ENCODE assay signal across 8 mouse cellular contexts in genomic region chr8:119466105-119466504, GRCm38 (mm10). TPM values are rescaled to one million over a fixed set of nuclear protein-coding genes. Genes with fewer than 3 reads are reported as not detected.
DNase-seq lines count a peak whose midpoint lies in the region; ATAC-seq lines count a peak whose summit lies in the region.

No protein-coding gene starts in this region.

- H3K4me2 ChIP-seq in heart, embryonic 15.5 days: peak overlapping the region; percentile 48

- no peak overlapping the region for H3K9ac ChIP-seq in heart, embryonic 15.5 days

- H3K4me3 ChIP-seq in heart, embryonic 15.5 days: peak overlapping the region; percentile 11; the same call in 1 of the 2 replicates

- no peak for ATAC-seq in heart, embryonic 15.5 days (replicated peaks; ENCODE audit: insufficient number of reproducible peaks, insufficient read depth, low FRiP score, low read depth)

- WGBS in heart, embryonic 15.5 days: 2% methylated on average over 18 of the region's 18 CpGs

- intact Hi-C loops in heart, postnatal 25 days (cut with DNase I): no loop called here
- intact Hi-C loops in left cerebral cortex, postnatal 14 days (cut with DNase I): no loop called here

- H3K9me3 ChIP-seq in heart, embryonic 15.5 days (replicated peaks): no peaks in the 10 kb centered on the region

- peaks cover 43% of the 10 kb centered on the region for H3K27me3 ChIP-seq in heart, embryonic 15.5 days

- H3K4me1 ChIP-seq in heart, embryonic 15.5 days (replicated peaks): peaks cover 19% of the 10 kb centered on the region

- H3K36me3 ChIP-seq in heart, embryonic 15.5 days: no peaks in the 10 kb centered on the region

- no peak for DNase-seq in heart, postnatal 25 days (ENCODE audit: low spot score)
- DNase-seq in ZHBTc4 (ENCODE audit: low read depth, low spot score): peak; percentile 93
- DNase-seq in frontal cortex, postnatal 10 days (ENCODE audit: low spot score in 2 of 2): peak; percentile 71 to 74
- peak; percentile 65 to 89 for DNase-seq in left cerebral cortex, postnatal 14 days (ENCODE audit: low spot score in 2 of 2)
- DNase-seq in retina, embryonic 14.5 days (ENCODE audit: low spot score): peak; percentile 55
- DNase-seq in urinary bladder, adult 2 months (ENCODE audit: low spot score): no peak
- DNase-seq in cerebellum, adult 9-10 months: no peak

- H3K27ac ChIP-seq in heart, embryonic 15.5 days: no peak overlapping the region

RNA-seq across cellular contexts. Expression of gene Necab2, which starts 19.6 kb away (rescaled TPM):
- polyA plus RNA-seq in heart, embryonic 15.5 days (2015; fragmentation: Nextera tagmentation; extraction: Ambion mirVana): 0.16 and 0.20 TPM in 2 replicates
- total RNA-seq in heart, postnatal 25 days (2021): not detected
- 10 to 100 TPM; 42.8 to 60.9 TPM for total RNA-seq in left cerebral cortex, postnatal 14 days (2021)
- polyA plus RNA-seq in urinary bladder, adult 2 months (2012; rRNA removed): 0.08 and 0.12 TPM in 2 replicates

RNA-seq across cellular contexts. Expression of gene Osgin1, which starts 32.2 kb away (rescaled TPM):
- polyA plus RNA-seq in heart, embryonic 15.5 days (2015; fragmentation: Nextera tagmentation; extraction: Ambion mirVana): 0.67 and 1.4 TPM in 2 replicates
- total RNA-seq in heart, postnatal 25 days (2021): 1 to 10 TPM; 3.1 to 5.5 TPM
- total RNA-seq in left cerebral cortex, postnatal 14 days (2021): under 1 TPM; 0.40 to 0.53 TPM
- 69.4 and 84.6 TPM in 2 replicates for polyA plus RNA-seq in urinary bladder, adult 2 months (2012; rRNA removed)

RNA-seq across cellular contexts. Expression of gene Slc38a8, which starts 35.4 kb away (rescaled TPM):
- not detected in 2 replicates for polyA plus RNA-seq in heart, embryonic 15.5 days (2015; fragmentation: Nextera tagmentation; extraction: Ambion mirVana)
- total RNA-seq in heart, postnatal 25 days (2021): not detected
- total RNA-seq in left cerebral cortex, postnatal 14 days (2021): under 1 TPM; 0.17 to 0.22 TPM
- 0.04 and 0.08 TPM in 2 replicates for polyA plus RNA-seq in urinary bladder, adult 2 months (2012; rRNA removed)

Comparison
In these comparisons a context has a peak if more than half of its experiments do, and no peak if none do; other contexts are left out.
1. DNase-seq: peak in ZHBTc4 (single experiment), frontal cortex, postnatal 10 days (2 of 2), left cerebral cortex, postnatal 14 days (2 of 2) and retina, embryonic 14.5 days (single experiment); none in heart, postnatal 25 days (single experiment), urinary bladder, adult 2 months (single experiment) and cerebellum, adult 9-10 months (single experiment).
2. RNA of gene Necab2, which starts 19.6 kb away (total RNA-seq): 42.8 to 60.9 TPM in left cerebral cortex, postnatal 14 days; not detected in heart, postnatal 25 days; every median in the first group is over 10 times any median in the second.